In genomic region chr8:105554087-105554486, GRCm38 (mm10) we compare ENCODE assay signal across 8 mouse cellular contexts. TPM values are rescaled to one million over a fixed set of nuclear protein-coding genes. Genes with fewer than 3 reads are reported as not detected.
DNase-seq lines count a peak whose midpoint lies in the region; ATAC-seq lines count a peak whose summit lies in the region.

No protein-coding gene starts in this region.

- H3K4me1 ChIP-seq in midbrain, embryonic 10.5 days = no peaks in the 10 kb centered on the region
- H3K4me1 ChIP-seq in midbrain, embryonic 16.5 days (ENCODE audit: control insufficient read depth, insufficient read depth, low read length) = no peaks in the 10 kb centered on the region
- no peaks in the 10 kb centered on the region for H3K4me1 ChIP-seq in hindbrain, embryonic 14.5 days (replicated peaks; ENCODE audit: control insufficient read depth, insufficient read depth, low read length)

- H3K4me2 ChIP-seq in midbrain, embryonic 16.5 days (ENCODE audit: low read length) = no peak overlapping the region
- no peak overlapping the region for H3K4me2 ChIP-seq in hindbrain, embryonic 14.5 days (replicated peaks)

- no peaks in the 10 kb centered on the region for H3K9me3 ChIP-seq in midbrain, embryonic 10.5 days (replicated peaks)
- no peaks in the 10 kb centered on the region for H3K9me3 ChIP-seq in midbrain, embryonic 16.5 days (replicated peaks; ENCODE audit: control insufficient read depth, low read length, poor library complexity, severe bottlenecking)
- no peaks in the 10 kb centered on the region for H3K9me3 ChIP-seq in hindbrain, embryonic 14.5 days (ENCODE audit: control insufficient read depth, low read length)

- ATAC-seq in midbrain, embryonic 16.5 days = no peak
- ATAC-seq in cerebellum, adult (ENCODE audit: insufficient number of reproducible peaks, low FRiP score, low TSS enrichment) = peak; percentile 91
- peak; percentile 34; the same call in 1 of the 2 replicates for ATAC-seq in hindbrain, embryonic 14.5 days (ENCODE audit: low FRiP score)

- no peaks in the 10 kb centered on the region for H3K27me3 ChIP-seq in midbrain, embryonic 10.5 days (ENCODE audit: low read depth, poor library complexity, severe bottlenecking)
- no peaks in the 10 kb centered on the region for H3K27me3 ChIP-seq in midbrain, embryonic 16.5 days (ENCODE audit: control insufficient read depth, insufficient read depth, low read depth, low read length)
- H3K27me3 ChIP-seq in hindbrain, embryonic 14.5 days (ENCODE audit: control insufficient read depth, insufficient read depth, low read length) = no peaks in the 10 kb centered on the region
- H3K27me3 ChIP-seq in splenic B cell, adult 2 months (ENCODE audit: control insufficient read depth, insufficient read depth, low read length, poor library complexity, severe bottlenecking) = no peaks in the 10 kb centered on the region

- no peaks in the 10 kb centered on the region; the same call in 1 of the 2 replicates for H3K36me3 ChIP-seq in midbrain, embryonic 10.5 days
- no peaks in the 10 kb centered on the region for H3K36me3 ChIP-seq in midbrain, embryonic 16.5 days (ENCODE audit: control insufficient read depth, insufficient read depth, low read length)
- peaks cover 11% of the 10 kb centered on the region; the same call in 1 of the 2 replicates for H3K36me3 ChIP-seq in hindbrain, embryonic 14.5 days (replicated peaks; ENCODE audit: control insufficient read depth, insufficient read depth)
- 0 out of 2 replicates have a peak, but pooled peaks cover 2% of the 10 kb centered on the region for H3K36me3 ChIP-seq in splenic B cell, adult 2 months (ENCODE audit: control insufficient read depth, insufficient read depth, low read length, poor library complexity, severe bottlenecking)

- no peak overlapping the region for H3K27ac ChIP-seq in midbrain, embryonic 10.5 days (replicated peaks)
- H3K27ac ChIP-seq in midbrain, embryonic 16.5 days (ENCODE audit: low read length) = no peak overlapping the region
- no peak overlapping the region for H3K27ac ChIP-seq in hindbrain, embryonic 14.5 days

- H3K4me3 ChIP-seq in midbrain, embryonic 10.5 days = no peak overlapping the region
- H3K4me3 ChIP-seq in midbrain, embryonic 16.5 days (ENCODE audit: low read depth, low read length) = no peak overlapping the region
- no peak overlapping the region for H3K4me3 ChIP-seq in hindbrain, embryonic 14.5 days (replicated peaks; ENCODE audit: low read length)

- no peak overlapping the region for H3K9ac ChIP-seq in midbrain, embryonic 16.5 days (ENCODE audit: low read depth, low read length)
- H3K9ac ChIP-seq in hindbrain, embryonic 14.5 days = no peak overlapping the region

- peak; percentile 57 for DNase-seq in midbrain, embryonic 10.5 days (ENCODE audit: low spot score)
- peak; percentile 65 for DNase-seq in forelimb bud, embryonic 11.5 days (ENCODE audit: low read depth, low spot score)
- DNase-seq in hindbrain, embryonic 14.5 days (ENCODE audit: low spot score) = peak; percentile 76
- peak; percentile 50 to 71 for DNase-seq in layer of hippocampus, postnatal 10 days (ENCODE audit: low spot score in 2 of 2)
- peak; percentile 88 for DNase-seq in lung, postnatal 36 days
- DNase-seq in splenic B cell, adult 2 months (ENCODE audit: low read depth, low spot score) = peak; percentile 81

RNA-seq across cellular contexts. Expression of gene Atp6v0d1, which starts 11.8 kb away (rescaled TPM):
- polyA plus RNA-seq in midbrain, embryonic 10.5 days (2016; fragmentation: Nextera tagmentation; extraction: Ambion mirVana) = 85.4 and 101 TPM in 2 replicates
- polyA plus RNA-seq in midbrain, embryonic 16.5 days (2015; fragmentation: Nextera tagmentation; extraction: Ambion mirVana) = 226 and 244 TPM in 2 replicates
- 231 and 245 TPM in 2 replicates for polyA plus RNA-seq in hindbrain, embryonic 14.5 days (2014; fragmentation: Nextera tagmentation; extraction: Ambion mirVana)
- total RNA-seq in layer of hippocampus, postnatal 10 days (2021) = 100 to 1,000 TPM; 298 to 305 TPM

RNA-seq across cellular contexts. Expression of gene Hsd11b2, which starts 35.5 kb away (rescaled TPM):
- polyA plus RNA-seq in midbrain, embryonic 10.5 days (2016; fragmentation: Nextera tagmentation; extraction: Ambion mirVana) = 28.8 and 30.2 TPM in 2 replicates
- 2.7 and 3.6 TPM in 2 replicates for polyA plus RNA-seq in midbrain, embryonic 16.5 days (2015; fragmentation: Nextera tagmentation; extraction: Ambion mirVana)
- 6.1 and 7.0 TPM in 2 replicates for polyA plus RNA-seq in hindbrain, embryonic 14.5 days (2014; fragmentation: Nextera tagmentation; extraction: Ambion mirVana)
- total RNA-seq in layer of hippocampus, postnatal 10 days (2021) = under 1 TPM in 1 of 2 experiments, not detected in 1; 0.18 TPM

RNA-seq across cellular contexts. Expression of gene Ripor1, which starts 51.0 kb away (rescaled TPM):
- 15.9 and 20.0 TPM in 2 replicates for polyA plus RNA-seq in midbrain, embryonic 10.5 days (2016; fragmentation: Nextera tagmentation; extraction: Ambion mirVana)
- 33.8 and 35.2 TPM in 2 replicates for polyA plus RNA-seq in midbrain, embryonic 16.5 days (2015; fragmentation: Nextera tagmentation; extraction: Ambion mirVana)
- 30.6 and 32.6 TPM in 2 replicates for polyA plus RNA-seq in hindbrain, embryonic 14.5 days (2014; fragmentation: Nextera tagmentation; extraction: Ambion mirVana)
- total RNA-seq in layer of hippocampus, postnatal 10 days (2021) = 10 to 100 TPM; 73.6 to 81.2 TPM

RNA-seq across cellular contexts. Expression of gene Zdhhc1, which starts 57.4 kb away (rescaled TPM):
- polyA plus RNA-seq in midbrain, embryonic 10.5 days (2016; fragmentation: Nextera tagmentation; extraction: Ambion mirVana) = 18.6 and 24.0 TPM in 2 replicates
- 33.6 and 38.4 TPM in 2 replicates for polyA plus RNA-seq in midbrain, embryonic 16.5 days (2015; fragmentation: Nextera tagmentation; extraction: Ambion mirVana)
- 32.7 and 33.1 TPM in 2 replicates for polyA plus RNA-seq in hindbrain, embryonic 14.5 days (2014; fragmentation: Nextera tagmentation; extraction: Ambion mirVana)
- 10 to 100 TPM; 17.5 to 20.4 TPM for total RNA-seq in layer of hippocampus, postnatal 10 days (2021)
